Mouse (Mus musculus): Measurements from ENCODE around the gene Mbtd1. TPM values are rescaled to one million over a fixed set of nuclear protein-coding genes. Genes with fewer than 3 reads are reported as not detected.

The Mbtd1 gene
- total RNA-seq (2023), result 56.7 and 82.4 TPM in 2 replicates

GRCm38 (mm10) chr11:93885572-93886410 lies at the start of gene Mbtd1, which contains the start of gene Utp18:
TSS of gene Mbtd1 (plus strand) at chr11:93885852.
TSS of gene Utp18 (minus strand) at chr11:93885766.

GRCm38 (mm10) chr11:93956159-93956558 lies 70.5 kb downstream of the Mbtd1 start, which contains the start of gene Nme2:
TSS of gene Nme2 (minus strand) at chr11:93956259.

GRCm38 (mm10) chr11:93968005-93968847 lies 82.6 kb downstream of the Mbtd1 start, which contains the start of the genes Gm20390 and Nme1:
TSS of gene Gm20390 (minus strand) at chr11:93968293.
TSS of gene Nme1 (minus strand) at chr11:93968521.

GRCm38 (mm10) chr11:93995720-93996305 lies 110.2 kb downstream of the Mbtd1 start, which contains the start of gene Spag9:
TSS of gene Spag9 (plus strand) at chr11:93996091.

Other genes with a start within 250 kb of the Mbtd1 start
- gene Utp18, start 86 bp upstream of the Mbtd1 start, total RNA-seq (2023), result 25.2 and 32.1 TPM in 2 replicates
- 61.6 and 75.6 TPM in 2 replicates for gene Nme2, start 70.4 kb downstream of the Mbtd1 start, total RNA-seq (2023)
- gene Gm20390, start 82.4 kb downstream of the Mbtd1 start, total RNA-seq (2023), result 9.6 and 24.6 TPM in 2 replicates
- gene Nme1, start 82.7 kb downstream of the Mbtd1 start, total RNA-seq (2023), result 15.2 and 24.2 TPM in 2 replicates
- gene Spag9, start 110.2 kb downstream of the Mbtd1 start, total RNA-seq (2023), result 132 and 246 TPM in 2 replicates